Mouse (Mus musculus): ENCODE data around the gene Btnl9. TPM values are rescaled to one million over a fixed set of nuclear protein-coding genes. Genes with fewer than 3 reads are reported as not detected.
A peak's percentile ranks its signal among the peaks of the same experiment; 100 is the strongest.

The Btnl9 gene
- total RNA-seq (2014; rRNA removed; ENCODE audit: low replicate concordance) (14.5 and 33.4 TPM in 2 replicates), polyA plus RNA-seq (2015; fragmentation: Nextera tagmentation; extraction: Ambion mirVana) (11.2 and 12.2 TPM in 2 replicates)

DNA sequence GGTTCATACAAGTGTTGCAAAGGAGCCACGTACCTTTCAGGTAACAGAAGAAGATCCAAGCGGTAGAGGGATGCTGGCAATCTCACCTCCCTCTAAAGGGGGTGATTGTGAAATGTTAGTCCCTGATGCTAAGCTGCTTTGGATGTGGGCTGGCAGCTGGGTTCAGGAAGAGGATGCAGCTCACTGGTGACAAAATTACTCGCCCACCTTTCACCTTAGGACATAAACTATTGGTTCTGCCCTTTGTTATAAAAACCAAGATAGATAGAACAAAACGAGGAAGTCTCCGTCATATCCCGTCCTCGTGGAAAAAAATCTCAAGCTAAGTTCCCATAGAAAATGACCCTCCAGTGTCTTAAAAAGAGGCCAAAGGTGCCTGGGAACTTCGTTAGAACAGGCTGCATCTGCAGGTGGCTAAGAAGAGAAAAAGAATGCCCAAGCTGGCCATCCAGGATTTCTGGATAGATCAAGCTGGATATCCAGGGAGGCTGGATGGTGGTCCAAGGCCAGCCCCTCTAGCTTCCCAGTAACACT, at the start of gene Btnl9:
TSS of gene Btnl9 (minus strand) at position 205 of the 534 bp plus-strand sequence.
- peak; percentile 38 for ATAC-seq (ENCODE audit: insufficient read depth, low read depth)
- Histone ChIP-seq H3K36me3 (replicated peaks; ENCODE audit: control insufficient read depth, insufficient read depth, low read length) (no peaks in the 10 kb centered on the region), H3K27me3 (ENCODE audit: control insufficient read depth, insufficient read depth, low read length) (no peaks in the 10 kb centered on the region), H3K4me3 (ENCODE audit: low read depth, low read length) (peak within 1 kb of the TSS; percentile 24), H3K27ac (ENCODE audit: low read depth) (peak within 1 kb of the TSS; percentile 76), H3K9ac (replicated peaks; ENCODE audit: low read depth, low read length) (no peak within 1 kb of the TSS; the same call in 1 of the 2 replicates), H3K4me2 (ENCODE audit: low read depth, low read length) (peak within 1 kb of the TSS; percentile 39), H3K9me3 (replicated peaks; ENCODE audit: control insufficient read depth, low read length) (no peaks in the 10 kb centered on the region), H3K4me1 (ENCODE audit: control insufficient read depth, insufficient read depth) (no peaks in the 10 kb centered on the region)
- TF ChIP-seq EP300 (IDR thresholded peaks at IDR 0.05; ENCODE audit: low read depth) (peak; percentile 20; the same call in 1 of the 2 replicates), CTCF (IDR thresholded peaks at IDR 0.05; ENCODE audit: low read depth) (no peak)
- no peak for DNase-seq (ENCODE audit: low spot score)
- 55% methylated on average over 8 of the region's 8 CpGs for WGBS

DNA sequence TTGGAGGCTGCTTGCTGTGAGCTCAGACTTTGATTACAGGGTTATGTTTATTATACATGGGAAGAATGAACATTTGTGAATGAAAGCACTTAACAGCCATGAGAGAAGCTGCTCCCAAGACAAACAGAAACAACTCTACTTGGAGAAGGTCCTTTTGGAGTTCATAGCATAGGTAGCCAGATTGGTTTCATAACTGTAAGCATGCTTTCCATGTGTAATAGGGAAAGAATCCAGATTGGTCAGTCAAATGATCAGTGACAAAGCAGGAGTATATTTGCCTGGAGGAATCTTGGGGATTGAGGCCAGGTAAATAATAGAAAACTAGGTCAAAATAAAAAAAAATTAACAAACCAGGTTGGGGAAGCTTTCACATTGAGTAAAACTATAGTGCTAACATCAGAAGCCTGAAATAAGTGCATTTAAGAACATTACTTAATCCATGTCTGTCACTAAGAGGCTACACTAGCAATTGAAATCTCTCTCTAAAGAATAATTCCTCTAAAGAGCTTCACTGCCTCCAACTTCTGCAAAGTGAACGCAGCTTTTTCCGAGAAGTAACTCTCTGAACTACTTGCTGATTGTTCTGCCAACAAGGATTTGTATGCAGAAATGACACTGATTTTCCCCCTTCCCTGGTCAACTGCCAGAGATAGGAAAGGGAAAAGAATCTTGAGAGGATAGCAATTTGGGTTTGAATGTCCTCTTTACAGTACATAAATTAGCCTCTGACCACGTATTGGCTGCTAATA, 48.7 kb upstream of the Btnl9 start:
- no peak for DNase-seq (ENCODE audit: low spot score)
- Histone ChIP-seq H3K27ac (ENCODE audit: low read depth) (no peak overlapping the region), H3K4me2 (ENCODE audit: low read depth, low read length) (no peak overlapping the region), H3K36me3 (replicated peaks; ENCODE audit: control insufficient read depth, insufficient read depth, low read length) (no peaks in the 10 kb centered on the region), H3K4me3 (ENCODE audit: low read depth, low read length) (no peak overlapping the region), H3K4me1 (ENCODE audit: control insufficient read depth, insufficient read depth) (no peaks in the 10 kb centered on the region; the same call in 1 of the 2 replicates), H3K9me3 (replicated peaks; ENCODE audit: control insufficient read depth, low read length) (no peaks in the 10 kb centered on the region), H3K27me3 (ENCODE audit: control insufficient read depth, insufficient read depth, low read length) (no peaks in the 10 kb centered on the region), H3K9ac (replicated peaks; ENCODE audit: low read depth, low read length) (no peak overlapping the region)
- ATAC-seq (ENCODE audit: insufficient read depth, low read depth) = no peak
- no peak for TF ChIP-seq CTCF (IDR thresholded peaks at IDR 0.05; ENCODE audit: low read depth)
- 55% methylated on average over 3 of the region's 3 CpGs for WGBS

DNA sequence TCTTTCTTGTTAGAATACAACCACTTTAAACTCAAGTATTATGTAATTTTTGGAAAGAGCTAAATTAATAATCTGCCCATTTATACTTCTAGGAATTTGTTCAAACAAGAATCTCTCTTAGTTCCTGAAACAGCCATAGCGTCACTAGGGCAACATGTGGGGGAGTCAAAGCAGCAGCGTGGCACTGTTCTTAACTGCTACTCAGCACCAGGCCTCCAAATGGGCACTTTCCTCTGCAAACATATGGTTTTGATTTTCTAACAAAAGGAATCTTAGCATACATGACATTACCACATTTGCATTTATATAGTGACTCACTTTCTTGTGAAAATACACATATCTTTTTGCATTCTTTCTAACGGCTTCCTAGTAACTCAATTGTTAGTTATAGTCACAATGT, 45.8 kb upstream of the Btnl9 start:
- no peak for DNase-seq (ENCODE audit: low spot score)
- ATAC-seq (ENCODE audit: insufficient read depth, low read depth) = no peak
- no peak overlapping the region for H3K4me3 ChIP-seq (ENCODE audit: low read depth, low read length)
- no peaks in the 10 kb centered on the region for H3K9me3 ChIP-seq (replicated peaks; ENCODE audit: control insufficient read depth, low read length)
- no peak for TF ChIP-seq CTCF (IDR thresholded peaks at IDR 0.05; ENCODE audit: low read depth)
- no peak for TF ChIP-seq EP300 (IDR thresholded peaks at IDR 0.05; ENCODE audit: low read depth)
- H3K36me3 ChIP-seq (replicated peaks; ENCODE audit: control insufficient read depth, insufficient read depth, low read length) = no peaks in the 10 kb centered on the region
- H3K9ac ChIP-seq (replicated peaks; ENCODE audit: low read depth, low read length) = no peak overlapping the region
- H3K4me2 ChIP-seq (ENCODE audit: low read depth, low read length) = no peak overlapping the region
- no peaks in the 10 kb centered on the region; the same call in 1 of the 2 replicates for H3K4me1 ChIP-seq (ENCODE audit: control insufficient read depth, insufficient read depth)
- no peak overlapping the region for H3K27ac ChIP-seq (ENCODE audit: low read depth)
- 68% methylated on average over 3 of the region's 3 CpGs for WGBS
- H3K27me3 ChIP-seq (ENCODE audit: control insufficient read depth, insufficient read depth, low read length) = no peaks in the 10 kb centered on the region

DNA sequence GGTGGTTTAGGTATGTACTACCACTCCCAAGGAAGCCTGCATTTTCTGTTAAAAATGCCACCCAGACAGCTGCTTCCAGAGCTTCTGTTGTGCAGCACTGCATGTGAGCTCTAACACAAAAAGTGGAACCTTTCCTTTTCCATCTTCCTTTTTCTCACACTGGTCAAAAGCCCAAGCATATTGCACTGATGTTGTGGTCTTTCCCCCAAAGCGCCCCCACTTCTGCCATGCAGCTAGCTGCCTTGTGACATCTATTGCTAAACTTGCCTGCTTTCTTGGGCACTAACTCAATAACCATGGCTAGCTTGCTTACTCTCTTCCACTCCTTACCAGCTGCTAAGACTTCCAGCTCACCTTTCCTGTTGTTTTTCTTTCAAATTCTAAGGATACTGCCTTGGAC, 37.5 kb upstream of the Btnl9 start:
- H3K4me3 ChIP-seq (ENCODE audit: low read depth, low read length) = no peak overlapping the region
- H3K9ac ChIP-seq (replicated peaks; ENCODE audit: low read depth, low read length) = no peak overlapping the region
- H3K9me3 ChIP-seq (replicated peaks; ENCODE audit: control insufficient read depth, low read length) = no peaks in the 10 kb centered on the region
- no peak for TF ChIP-seq CTCF (IDR thresholded peaks at IDR 0.05; ENCODE audit: low read depth)
- no peak for TF ChIP-seq EP300 (IDR thresholded peaks at IDR 0.05; ENCODE audit: low read depth)
- WGBS = 72% methylated on average over 1 of the region's 1 CpGs
- no peak overlapping the region for H3K4me2 ChIP-seq (ENCODE audit: low read depth, low read length)
- no peaks in the 10 kb centered on the region for H3K27me3 ChIP-seq (ENCODE audit: control insufficient read depth, insufficient read depth, low read length)
- H3K27ac ChIP-seq (ENCODE audit: low read depth) = no peak overlapping the region
- no peaks in the 10 kb centered on the region for H3K36me3 ChIP-seq (replicated peaks; ENCODE audit: control insufficient read depth, insufficient read depth, low read length)
- no peaks in the 10 kb centered on the region for H3K4me1 ChIP-seq (ENCODE audit: control insufficient read depth, insufficient read depth)
- ATAC-seq (ENCODE audit: insufficient read depth, low read depth) = no peak
- DNase-seq (ENCODE audit: low spot score) = no peak

DNA sequence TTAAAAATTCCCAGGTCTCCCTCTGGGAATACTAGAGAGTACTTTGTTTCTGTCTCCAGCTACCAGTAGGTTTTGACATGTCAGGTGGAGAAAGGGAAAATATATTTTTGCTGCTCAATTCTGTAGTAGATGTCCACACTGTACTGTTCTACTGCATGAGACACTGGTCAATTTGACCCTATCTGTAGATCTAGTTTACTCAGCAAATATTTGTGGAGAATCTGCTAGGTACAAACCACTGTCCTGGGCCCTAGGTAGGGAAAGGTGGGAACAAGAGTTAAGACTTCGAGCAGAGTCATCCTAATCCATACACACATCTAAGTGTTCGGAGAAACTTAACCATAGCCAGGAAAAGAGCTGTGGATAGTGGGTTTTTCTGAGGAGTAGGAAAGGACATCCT, 32.3 kb upstream of the Btnl9 start:
- H3K4me1 ChIP-seq (ENCODE audit: control insufficient read depth, insufficient read depth) = no peaks in the 10 kb centered on the region
- H3K4me2 ChIP-seq (ENCODE audit: low read depth, low read length) = no peak overlapping the region
- whole genome bisulfite sequencing = 94% methylated on average over 2 of the region's 2 CpGs
- no peaks in the 10 kb centered on the region for H3K9me3 ChIP-seq (replicated peaks; ENCODE audit: control insufficient read depth, low read length)
- H3K27ac ChIP-seq (ENCODE audit: low read depth) = no peak overlapping the region
- H3K4me3 ChIP-seq (ENCODE audit: low read depth, low read length) = no peak overlapping the region
- ATAC-seq (ENCODE audit: insufficient read depth, low read depth) (no peak), DNase-seq (ENCODE audit: low spot score) (no peak)
- peaks cover 34% of the 10 kb centered on the region for H3K36me3 ChIP-seq (replicated peaks; ENCODE audit: control insufficient read depth, insufficient read depth, low read length)
- TF ChIP-seq CTCF (IDR thresholded peaks at IDR 0.05; ENCODE audit: low read depth) (no peak), EP300 (IDR thresholded peaks at IDR 0.05; ENCODE audit: low read depth) (no peak)
- H3K27me3 ChIP-seq (ENCODE audit: control insufficient read depth, insufficient read depth, low read length) = no peaks in the 10 kb centered on the region
- H3K9ac ChIP-seq (replicated peaks; ENCODE audit: low read depth, low read length) = no peak overlapping the region

Measured in heart, postnatal 0 days (tissue).